Mouse (Mus musculus) embryonic fibroblast, embryonic 13.5 days (primary cell): ENCODE data around the gene Mrpl41.

Experiments
- CTCF ChIP-seq: IDR thresholded peaks from 2 replicates; pipeline ENCODE4 v1.5.1; 2011; ENCODE audit warnings: mild to moderate bottlenecking, control low read depth, low read length, moderate library complexity, borderline replicate concordance; ENCODE audit not compliant: insufficient read depth
- POLR2A ChIP-seq: IDR thresholded peaks from 2 replicates; pipeline ENCODE4 v1.6.1; 2011; ENCODE audit warnings: low read depth, mild to moderate bottlenecking, control low read depth, low read length, moderate library complexity

DNA sequence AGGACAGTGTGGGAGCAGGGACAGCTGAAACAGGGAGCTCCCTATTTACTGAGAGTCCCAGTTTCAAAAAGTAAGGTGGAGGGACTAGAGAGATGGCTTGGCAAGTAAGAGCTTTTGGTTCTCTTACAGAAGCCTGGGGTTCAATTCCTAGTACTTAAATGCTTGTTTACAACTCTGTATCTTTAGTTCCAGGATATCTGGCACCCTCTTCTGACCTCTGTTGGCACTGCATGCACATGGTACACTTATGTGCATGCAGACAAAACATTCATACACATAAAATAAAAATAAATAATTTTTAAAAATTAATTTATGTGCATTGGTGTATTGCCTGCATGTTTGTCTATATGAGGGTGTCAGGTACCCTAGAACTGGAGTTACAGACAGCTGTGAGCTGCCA, 33.4 kb upstream of the Mrpl41 start:
- TF ChIP-seq POLR2A (no peak), CTCF (no peak)
